Mouse (Mus musculus): ENCODE data around the gene Lrrc58. TPM values are rescaled to one million over a fixed set of nuclear protein-coding genes. Genes with fewer than 3 reads are reported as not detected.

Gene Lrrc58
- total RNA-seq, 1 experiment = 29.8 TPM

- no peaks in the 10 kb centered on the region for H3K9me3 ChIP-seq (ENCODE audit: control insufficient read depth, insufficient read depth, low read depth, low read length)
- in situ Hi-C loops (cut with MboI; ENCODE audit: low sequenced_read_pairs in 2 of 2, unreplicated experiment in 2 of 2) = no loop called here
- H3K36me3 ChIP-seq (ENCODE audit: control insufficient read depth, insufficient read depth, low read length, poor library complexity, severe bottlenecking) = peaks cover 14% of the 10 kb centered on the region
- no peak for TF ChIP-seq MAFK (IDR thresholded peaks at IDR 0.05; ENCODE audit: insufficient read depth, low read depth, low read length)
- no peak for TF ChIP-seq HCFC1 (IDR thresholded peaks at IDR 0.05; ENCODE audit: borderline replicate concordance, insufficient read depth, low read length)
- no peak for TF ChIP-seq ZC3H11A (IDR thresholded peaks at IDR 0.05; ENCODE audit: borderline replicate concordance, low read depth, low read length)
- TF ChIP-seq ZNF384 (IDR thresholded peaks at IDR 0.05; ENCODE audit: low read depth, low read length) = no peak
- no peak for TF ChIP-seq CHD2 (IDR thresholded peaks at IDR 0.05; ENCODE audit: low read depth, low read length)
- DNase-seq (ENCODE audit: low read depth, low spot score) = no peak
- no peak overlapping the region for H3K9ac ChIP-seq (ENCODE audit: insufficient read depth, low read depth, low read length, poor library complexity, severe bottlenecking)
- no peak overlapping the region for H3K4me3 ChIP-seq (ENCODE audit: insufficient read depth in 1 of 2, low read depth in 1 of 2, low read length in 2 of 2, poor library complexity in 1 of 2, severe bottlenecking in 1 of 2)
- no peaks in the 10 kb centered on the region for H3K4me1 ChIP-seq (ENCODE audit: control insufficient read depth in 2 of 2, insufficient read depth in 2 of 2, low read length in 2 of 2, poor library complexity in 1 of 2)
- H3K27ac ChIP-seq (ENCODE audit: insufficient read depth, low read depth, low read length, poor library complexity, severe bottlenecking) = no peak overlapping the region
Measured at GRCm38 (mm10) chr16:37831041-37831440, 37.1 kb upstream of the Lrrc58 start.

- TF ChIP-seq ZC3H11A (IDR thresholded peaks at IDR 0.05; ENCODE audit: borderline replicate concordance, low read depth, low read length) (no peak), ZNF384 (IDR thresholded peaks at IDR 0.05; ENCODE audit: low read depth, low read length) (no peak), MAFK (IDR thresholded peaks at IDR 0.05; ENCODE audit: insufficient read depth, low read depth, low read length) (no peak), HCFC1 (IDR thresholded peaks at IDR 0.05; ENCODE audit: borderline replicate concordance, insufficient read depth, low read length) (no peak), CHD2 (IDR thresholded peaks at IDR 0.05; ENCODE audit: low read depth, low read length) (no peak)
- Histone ChIP-seq H3K9ac (ENCODE audit: insufficient read depth, low read depth, low read length, poor library complexity, severe bottlenecking) (no peak overlapping the region), H3K9me3 (ENCODE audit: control insufficient read depth, insufficient read depth, low read depth, low read length) (no peaks in the 10 kb centered on the region), H3K27ac (ENCODE audit: insufficient read depth, low read depth, low read length, poor library complexity, severe bottlenecking) (no peak overlapping the region), H3K4me3 (ENCODE audit: insufficient read depth in 1 of 2, low read depth in 1 of 2, low read length in 2 of 2, poor library complexity in 1 of 2, severe bottlenecking in 1 of 2) (no peak overlapping the region), H3K36me3 (ENCODE audit: control insufficient read depth, insufficient read depth, low read length, poor library complexity, severe bottlenecking) (peaks cover 4% of the 10 kb centered on the region; the same call in 1 of the 2 replicates), H3K4me1 (ENCODE audit: control insufficient read depth in 2 of 2, insufficient read depth in 2 of 2, low read length in 2 of 2, poor library complexity in 1 of 2) (no peaks in the 10 kb centered on the region)
- DNase-seq (ENCODE audit: low read depth, low spot score) = no peak
- in situ Hi-C loops (cut with MboI; ENCODE audit: low sequenced_read_pairs in 2 of 2, unreplicated experiment in 2 of 2) = no loop called here
Measured at GRCm38 (mm10) chr16:37837571-37837970, 30.6 kb upstream of the Lrrc58 start.

DNA sequence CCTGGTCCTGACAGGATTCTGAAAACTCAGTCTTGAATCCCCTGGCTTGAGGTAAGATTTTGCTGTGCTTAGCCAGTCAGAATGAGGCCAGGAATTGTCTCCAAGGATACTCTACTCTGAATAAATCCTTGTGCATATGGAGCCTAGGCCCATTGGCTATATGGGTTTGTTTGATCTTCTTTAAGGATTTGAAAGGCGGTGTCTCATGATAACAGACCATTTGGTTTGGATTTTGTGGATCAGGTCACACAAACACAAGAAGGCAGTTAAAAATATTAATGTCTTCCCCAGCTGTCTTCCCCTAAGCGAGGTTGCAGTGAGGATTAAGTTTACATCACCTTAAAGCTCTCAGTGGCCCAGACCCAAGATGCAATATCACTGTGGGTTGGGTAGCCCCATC lies 25.8 kb upstream of the Lrrc58 start:
- TF ChIP-seq MAFK (IDR thresholded peaks at IDR 0.05; ENCODE audit: insufficient read depth, low read depth, low read length) = no peak
- no peak for TF ChIP-seq ZNF384 (IDR thresholded peaks at IDR 0.05; ENCODE audit: low read depth, low read length)
- TF ChIP-seq CHD2 (IDR thresholded peaks at IDR 0.05; ENCODE audit: low read depth, low read length) = no peak
- TF ChIP-seq ZC3H11A (IDR thresholded peaks at IDR 0.05; ENCODE audit: borderline replicate concordance, low read depth, low read length) = no peak
- no peak for TF ChIP-seq HCFC1 (IDR thresholded peaks at IDR 0.05; ENCODE audit: borderline replicate concordance, insufficient read depth, low read length)
- Histone ChIP-seq H3K36me3 (ENCODE audit: control insufficient read depth, insufficient read depth, low read length, poor library complexity, severe bottlenecking) (no peaks in the 10 kb centered on the region), H3K27ac (ENCODE audit: insufficient read depth, low read depth, low read length, poor library complexity, severe bottlenecking) (no peak overlapping the region), H3K4me3 (ENCODE audit: insufficient read depth in 1 of 2, low read depth in 1 of 2, low read length in 2 of 2, poor library complexity in 1 of 2, severe bottlenecking in 1 of 2) (no peak overlapping the region), H3K9me3 (ENCODE audit: control insufficient read depth, insufficient read depth, low read depth, low read length) (no peaks in the 10 kb centered on the region), H3K9ac (ENCODE audit: insufficient read depth, low read depth, low read length, poor library complexity, severe bottlenecking) (no peak overlapping the region), H3K4me1 (ENCODE audit: control insufficient read depth in 2 of 2, insufficient read depth in 2 of 2, low read length in 2 of 2, poor library complexity in 1 of 2) (no peaks in the 10 kb centered on the region)
- no peak for DNase-seq (ENCODE audit: low read depth, low spot score)
- in situ Hi-C loops (cut with MboI; ENCODE audit: low sequenced_read_pairs in 2 of 2, unreplicated experiment in 2 of 2) = no loop called here

DNA sequence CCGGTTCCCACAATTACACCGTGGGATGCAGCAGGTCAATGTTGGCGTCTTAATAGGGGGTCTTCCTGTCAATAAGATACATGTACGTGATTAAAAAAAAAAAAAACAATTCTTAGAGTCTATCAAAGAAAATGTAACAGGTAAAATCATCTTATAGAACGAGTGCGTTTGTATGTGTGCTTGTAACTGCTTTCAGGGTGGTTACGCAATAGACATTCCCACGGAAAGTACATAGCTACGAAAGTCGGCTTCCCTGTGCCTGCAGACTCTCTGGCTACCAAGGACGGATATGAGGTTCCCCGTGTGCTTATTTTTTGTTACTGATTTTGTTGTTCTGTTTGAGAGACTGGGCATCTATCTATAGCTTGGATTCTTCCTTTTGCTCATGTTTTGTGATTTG lies 24.4 kb upstream of the Lrrc58 start:
- Histone ChIP-seq H3K4me1 (ENCODE audit: control insufficient read depth in 2 of 2, insufficient read depth in 2 of 2, low read length in 2 of 2, poor library complexity in 1 of 2) (no peaks in the 10 kb centered on the region), H3K36me3 (ENCODE audit: control insufficient read depth, insufficient read depth, low read length, poor library complexity, severe bottlenecking) (no peaks in the 10 kb centered on the region), H3K9me3 (ENCODE audit: control insufficient read depth, insufficient read depth, low read depth, low read length) (no peaks in the 10 kb centered on the region), H3K9ac (ENCODE audit: insufficient read depth, low read depth, low read length, poor library complexity, severe bottlenecking) (no peak overlapping the region), H3K4me3 (ENCODE audit: insufficient read depth in 1 of 2, low read depth in 1 of 2, low read length in 2 of 2, poor library complexity in 1 of 2, severe bottlenecking in 1 of 2) (no peak overlapping the region), H3K27ac (ENCODE audit: insufficient read depth, low read depth, low read length, poor library complexity, severe bottlenecking) (no peak overlapping the region)
- in situ Hi-C loops (cut with MboI; ENCODE audit: low sequenced_read_pairs in 2 of 2, unreplicated experiment in 2 of 2) = no loop called here
- no peak for TF ChIP-seq ZNF384 (IDR thresholded peaks at IDR 0.05; ENCODE audit: low read depth, low read length)
- no peak for TF ChIP-seq HCFC1 (IDR thresholded peaks at IDR 0.05; ENCODE audit: borderline replicate concordance, insufficient read depth, low read length)
- no peak for TF ChIP-seq MAFK (IDR thresholded peaks at IDR 0.05; ENCODE audit: insufficient read depth, low read depth, low read length)
- TF ChIP-seq ZC3H11A (IDR thresholded peaks at IDR 0.05; ENCODE audit: borderline replicate concordance, low read depth, low read length) = no peak
- no peak for TF ChIP-seq CHD2 (IDR thresholded peaks at IDR 0.05; ENCODE audit: low read depth, low read length)
- DNase-seq (ENCODE audit: low read depth, low spot score) = no peak
